Mouse (Mus musculus) bone marrow, adult 2 months (tissue): ENCODE results near the gene Bmpr1a.

Source experiments
- CTCF ChIP-seq: fragments of 200-500 bp; IDR thresholded peaks from 2 replicates; pipeline ENCODE4 v1.5.1; 2011; ENCODE audit warnings: low read length, control low read depth; ENCODE audit not compliant: control insufficient read depth, insufficient read depth
- POLR2A ChIP-seq: fragments of 200-500 bp; IDR thresholded peaks from 2 replicates; pipeline ENCODE4 v1.6.1; 2011; ENCODE audit warnings: low read depth, mild to moderate bottlenecking, control low read depth, low read length, borderline replicate concordance; ENCODE audit not compliant: control insufficient read depth

GRCm38 (mm10) chr14:34428274-34428673, 74.9 kb downstream of the Bmpr1a start:
- TF ChIP-seq CTCF, result no peak
- TF ChIP-seq POLR2A, result no peak
